Mouse (Mus musculus): ENCODE data around the gene Dirc2. TPM values are rescaled to one million over a fixed set of nuclear protein-coding genes. Genes with fewer than 3 reads are reported as not detected.

Dirc2 gene
- polyA plus RNA-seq, 1 experiment from 2014 or later: 20.9 TPM

DNA sequence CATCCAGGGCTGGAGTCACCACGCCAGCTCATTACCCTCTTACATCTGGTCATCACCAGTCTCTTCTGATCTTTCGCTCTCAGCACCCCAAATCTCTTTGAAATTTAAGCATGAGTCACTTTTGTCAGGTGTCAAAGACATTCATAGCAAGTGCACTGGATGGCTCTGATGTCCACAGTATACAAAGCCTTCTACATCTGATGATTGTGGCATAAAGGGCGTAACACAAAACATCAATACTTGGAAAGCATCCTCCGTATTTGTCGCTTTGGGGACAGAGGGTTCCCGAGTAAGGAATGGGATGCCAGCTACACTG lies 729 bp downstream of the Dirc2 start:
- ATAC-seq (ENCODE audit: insufficient read depth, low FRiP score, low TSS enrichment): no peak
- Histone ChIP-seq H3K4me3 (ENCODE audit: low read depth, low read length) (peak overlapping the region; percentile 84), H3K9ac (ENCODE audit: low read length) (peak overlapping the region; percentile 93), H3K27me3 (ENCODE audit: control insufficient read depth, insufficient read depth, low read length) (no peaks in the 10 kb centered on the region), H3K9me3 (ENCODE audit: control insufficient read depth, low read length) (no peaks in the 10 kb centered on the region), H3K36me3 (ENCODE audit: control insufficient read depth, insufficient read depth, low read length) (no peaks in the 10 kb centered on the region), H3K4me1 (ENCODE audit: control insufficient read depth, insufficient read depth, low read length) (peaks cover 13% of the 10 kb centered on the region), H3K4me2 (ENCODE audit: low read depth) (peak overlapping the region; percentile 88), H3K27ac (ENCODE audit: low read depth, low read length) (peak overlapping the region; percentile 64; the same call in 1 of the 2 replicates)
- WGBS: 27% methylated on average over 6 of the region's 6 CpGs
- no peak for DNase-seq (ENCODE audit: low spot score)

DNA sequence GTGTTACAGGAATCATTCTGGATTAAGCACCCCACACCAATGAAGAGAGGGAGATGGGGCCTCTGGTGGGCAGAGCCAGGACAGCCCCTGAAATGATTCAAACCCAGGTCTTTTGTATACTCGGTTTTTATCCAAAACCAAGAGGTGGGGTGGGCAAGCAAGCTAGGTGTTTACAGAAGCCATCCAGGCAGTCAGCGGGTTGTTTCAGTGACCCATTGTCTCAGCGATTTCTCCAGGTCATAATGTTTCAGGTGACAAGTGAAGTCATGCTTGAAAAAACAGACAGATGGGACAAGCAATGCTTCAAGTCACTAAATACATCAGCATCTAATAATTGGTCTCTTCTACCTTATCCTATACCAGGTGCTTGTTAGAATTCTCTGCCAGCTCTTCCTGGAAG lies 2.8 kb downstream of the Dirc2 start:
- no peaks in the 10 kb centered on the region for H3K27me3 ChIP-seq (ENCODE audit: control insufficient read depth, insufficient read depth, low read length)
- no peaks in the 10 kb centered on the region for H3K9me3 ChIP-seq (ENCODE audit: control insufficient read depth, low read length)
- H3K9ac ChIP-seq (ENCODE audit: low read length): no peak overlapping the region
- no peak overlapping the region for H3K4me3 ChIP-seq (ENCODE audit: low read depth, low read length)
- WGBS: 85% methylated on average over 3 of the region's 3 CpGs
- no peak overlapping the region for H3K27ac ChIP-seq (ENCODE audit: low read depth, low read length)
- ATAC-seq (ENCODE audit: insufficient read depth, low FRiP score, low TSS enrichment) (no peak), DNase-seq (ENCODE audit: low spot score) (no peak)
- peaks cover 13% of the 10 kb centered on the region for H3K4me1 ChIP-seq (ENCODE audit: control insufficient read depth, insufficient read depth, low read length)
- no peaks in the 10 kb centered on the region for H3K36me3 ChIP-seq (ENCODE audit: control insufficient read depth, insufficient read depth, low read length)
- no peak overlapping the region for H3K4me2 ChIP-seq (ENCODE audit: low read depth)

DNA sequence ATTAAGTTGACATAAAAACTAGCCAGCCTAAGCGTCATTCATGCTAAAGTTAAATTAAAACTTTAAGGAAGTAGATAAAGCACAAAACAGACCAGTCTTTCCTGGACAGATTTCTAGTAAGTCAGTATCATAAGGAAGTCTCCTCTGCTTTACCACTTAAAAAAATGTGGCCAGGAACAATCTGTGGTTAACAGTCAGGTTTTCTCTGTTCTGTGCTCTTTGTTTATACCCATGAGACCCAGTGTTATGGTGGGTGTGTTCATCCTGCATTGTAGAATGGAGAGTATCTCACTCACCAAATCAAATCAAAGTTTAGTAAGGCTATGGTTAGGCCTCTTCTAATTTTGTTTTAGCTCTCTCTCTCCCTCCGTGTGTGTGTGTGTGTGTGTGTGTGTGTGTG lies 3.7 kb downstream of the Dirc2 start:
- 0 out of 2 replicates have a peak, but pooled peaks cover 5% of the 10 kb centered on the region for H3K4me1 ChIP-seq (ENCODE audit: control insufficient read depth, insufficient read depth, low read length)
- H3K4me2 ChIP-seq (ENCODE audit: low read depth): no peak overlapping the region
- no peaks in the 10 kb centered on the region for H3K36me3 ChIP-seq (ENCODE audit: control insufficient read depth, insufficient read depth, low read length)
- H3K27ac ChIP-seq (ENCODE audit: low read depth, low read length): no peak overlapping the region
- 88% methylated on average over 2 of the region's 2 CpGs for WGBS
- no peak overlapping the region for H3K9ac ChIP-seq (ENCODE audit: low read length)
- no peaks in the 10 kb centered on the region for H3K9me3 ChIP-seq (ENCODE audit: control insufficient read depth, low read length)
- H3K27me3 ChIP-seq (ENCODE audit: control insufficient read depth, insufficient read depth, low read length): no peaks in the 10 kb centered on the region
- DNase-seq (ENCODE audit: low spot score) (no peak), ATAC-seq (ENCODE audit: insufficient read depth, low FRiP score, low TSS enrichment) (no peak)
- no peak overlapping the region for H3K4me3 ChIP-seq (ENCODE audit: low read depth, low read length)

DNA sequence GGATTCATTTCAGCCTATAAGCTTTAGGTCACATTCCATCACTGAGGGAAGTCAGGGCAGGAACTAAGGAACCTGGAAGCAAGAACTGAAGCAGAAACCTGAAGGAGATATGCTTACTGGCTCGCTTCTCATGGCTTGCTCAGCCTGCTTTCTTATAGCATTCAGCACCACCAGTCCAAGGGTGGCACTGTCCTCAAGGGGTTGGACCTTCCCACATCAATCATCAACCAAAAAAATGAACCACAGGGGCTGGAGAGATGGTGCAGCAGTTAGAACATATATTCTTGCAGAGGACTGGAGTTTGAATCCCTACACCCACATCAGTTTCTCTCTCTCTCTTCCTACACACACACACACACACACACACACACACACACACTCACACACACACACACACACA lies 4.2 kb downstream of the Dirc2 start:
- Histone ChIP-seq H3K27ac (ENCODE audit: low read depth, low read length) (no peak overlapping the region), H3K36me3 (ENCODE audit: control insufficient read depth, insufficient read depth, low read length) (no peaks in the 10 kb centered on the region), H3K4me3 (ENCODE audit: low read depth, low read length) (no peak overlapping the region), H3K4me1 (ENCODE audit: control insufficient read depth, insufficient read depth, low read length) (0 out of 2 replicates have a peak, but pooled peaks cover 5% of the 10 kb centered on the region), H3K4me2 (ENCODE audit: low read depth) (no peak overlapping the region), H3K9ac (ENCODE audit: low read length) (no peak overlapping the region), H3K27me3 (ENCODE audit: control insufficient read depth, insufficient read depth, low read length) (no peaks in the 10 kb centered on the region), H3K9me3 (ENCODE audit: control insufficient read depth, low read length) (no peaks in the 10 kb centered on the region)
- 88% methylated on average over 1 of the region's 1 CpGs for WGBS
- no peak for ATAC-seq (ENCODE audit: insufficient read depth, low FRiP score, low TSS enrichment)
- no peak for DNase-seq (ENCODE audit: low spot score)

DNA sequence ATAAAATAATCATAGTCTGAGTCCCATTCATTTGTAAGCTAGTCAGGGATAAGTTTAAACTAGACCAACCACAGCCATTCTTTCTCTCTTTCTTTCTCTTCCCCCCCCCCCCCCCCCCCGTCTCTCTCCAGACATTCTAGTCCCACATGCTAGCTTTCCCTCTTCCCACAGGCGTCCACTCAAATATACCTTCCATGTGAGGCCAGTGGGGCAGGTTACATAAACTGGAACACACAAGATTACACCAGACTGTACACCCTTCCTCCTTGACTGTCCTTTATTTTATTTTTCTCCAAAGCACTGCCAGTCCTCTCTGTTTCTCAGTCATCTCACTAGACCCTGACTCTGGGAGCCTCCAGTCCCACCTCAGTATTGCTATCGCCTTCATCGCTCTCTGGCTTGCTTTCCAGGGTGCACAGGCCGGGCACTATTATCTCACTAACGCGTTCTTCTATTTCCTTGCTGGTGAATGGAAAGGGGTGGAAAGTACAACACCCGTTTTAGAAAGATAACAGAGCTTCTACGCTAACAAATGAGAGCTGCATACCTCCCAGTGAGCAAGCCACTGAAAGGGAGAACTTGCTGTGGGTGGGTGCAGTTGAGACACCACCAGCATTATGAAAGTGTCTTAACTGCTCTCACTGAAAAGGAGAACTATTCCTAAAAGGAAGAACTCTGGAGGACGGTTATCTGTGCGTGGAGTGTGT lies 5.4 kb downstream of the Dirc2 start:
- no peaks in the 10 kb centered on the region for H3K36me3 ChIP-seq (ENCODE audit: control insufficient read depth, insufficient read depth, low read length)
- H3K4me1 ChIP-seq (ENCODE audit: control insufficient read depth, insufficient read depth, low read length): no peaks in the 10 kb centered on the region
- 84% methylated on average over 10 of the region's 11 CpGs for WGBS
- H3K27ac ChIP-seq (ENCODE audit: low read depth, low read length): no peak overlapping the region
- no peak overlapping the region for H3K9ac ChIP-seq (ENCODE audit: low read length)
- H3K4me2 ChIP-seq (ENCODE audit: low read depth): no peak overlapping the region
- no peaks in the 10 kb centered on the region for H3K9me3 ChIP-seq (ENCODE audit: control insufficient read depth, low read length)
- no peaks in the 10 kb centered on the region for H3K27me3 ChIP-seq (ENCODE audit: control insufficient read depth, insufficient read depth, low read length)
- DNase-seq (ENCODE audit: low spot score): no peak
- no peak for ATAC-seq (ENCODE audit: insufficient read depth, low FRiP score, low TSS enrichment)
- no peak overlapping the region for H3K4me3 ChIP-seq (ENCODE audit: low read depth, low read length)

DNA sequence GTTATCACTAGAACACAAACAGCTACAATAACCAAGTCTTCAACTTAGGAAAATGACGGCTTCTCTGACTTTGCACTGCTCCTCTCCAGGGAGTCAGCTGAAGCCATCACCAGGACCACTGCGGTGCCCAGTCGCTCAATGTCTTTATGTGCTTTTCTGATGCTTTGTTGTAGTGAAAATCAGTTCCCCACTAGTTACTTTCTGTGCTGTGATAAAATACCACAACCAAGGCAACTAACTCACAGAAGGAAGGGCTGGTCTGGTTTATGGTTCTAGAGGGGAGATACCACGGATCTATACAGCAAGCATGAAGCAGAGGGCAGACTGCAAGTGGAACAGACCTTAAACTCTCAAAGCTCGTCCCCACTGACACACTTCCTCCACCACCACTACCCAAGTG lies 9.8 kb downstream of the Dirc2 start:
- no peak overlapping the region for H3K9ac ChIP-seq (ENCODE audit: low read length)
- no peaks in the 10 kb centered on the region for H3K36me3 ChIP-seq (ENCODE audit: control insufficient read depth, insufficient read depth, low read length)
- WGBS: 88% methylated on average over 5 of the region's 5 CpGs
- no peaks in the 10 kb centered on the region for H3K9me3 ChIP-seq (ENCODE audit: control insufficient read depth, low read length)
- no peak overlapping the region for H3K4me2 ChIP-seq (ENCODE audit: low read depth)
- no peaks in the 10 kb centered on the region; the same call in 1 of the 2 replicates for H3K4me1 ChIP-seq (ENCODE audit: control insufficient read depth, insufficient read depth, low read length)
- no peaks in the 10 kb centered on the region for H3K27me3 ChIP-seq (ENCODE audit: control insufficient read depth, insufficient read depth, low read length)
- DNase-seq (ENCODE audit: low spot score) (no peak), ATAC-seq (ENCODE audit: insufficient read depth, low FRiP score, low TSS enrichment) (no peak)
- no peak overlapping the region for H3K27ac ChIP-seq (ENCODE audit: low read depth, low read length)
- no peak overlapping the region for H3K4me3 ChIP-seq (ENCODE audit: low read depth, low read length)

DNA sequence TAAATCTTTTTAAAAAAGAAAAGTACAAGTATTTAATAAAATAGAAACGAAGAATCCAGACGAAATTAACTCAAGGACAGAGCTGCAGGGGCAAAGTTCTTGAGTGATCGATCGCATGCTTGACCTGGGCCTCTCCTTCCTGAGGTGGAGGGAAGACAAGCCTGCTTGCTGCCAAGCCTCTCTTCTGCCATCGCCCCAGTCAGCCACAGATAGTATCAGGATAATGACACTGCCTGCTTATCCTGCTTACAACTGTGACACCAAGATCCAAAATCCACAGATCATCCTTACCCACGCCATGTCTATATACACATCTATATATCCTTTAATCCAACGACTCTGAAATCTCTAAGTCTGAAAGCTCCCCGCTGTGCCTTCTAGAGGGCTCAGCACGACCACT lies 12.5 kb downstream of the Dirc2 start:
- H3K4me1 ChIP-seq (ENCODE audit: control insufficient read depth, insufficient read depth, low read length): no peaks in the 10 kb centered on the region; the same call in 1 of the 2 replicates
- 88% methylated on average over 9 of the region's 9 CpGs for WGBS
- H3K27ac ChIP-seq (ENCODE audit: low read depth, low read length): no peak overlapping the region
- H3K9ac ChIP-seq (ENCODE audit: low read length): no peak overlapping the region
- H3K4me2 ChIP-seq (ENCODE audit: low read depth): no peak overlapping the region
- ATAC-seq (ENCODE audit: insufficient read depth, low FRiP score, low TSS enrichment) (no peak), DNase-seq (ENCODE audit: low spot score) (no peak)
- H3K27me3 ChIP-seq (ENCODE audit: control insufficient read depth, insufficient read depth, low read length): no peaks in the 10 kb centered on the region
- no peaks in the 10 kb centered on the region for H3K9me3 ChIP-seq (ENCODE audit: control insufficient read depth, low read length)
- no peak overlapping the region for H3K4me3 ChIP-seq (ENCODE audit: low read depth, low read length)
- no peaks in the 10 kb centered on the region for H3K36me3 ChIP-seq (ENCODE audit: control insufficient read depth, insufficient read depth, low read length)

DNA sequence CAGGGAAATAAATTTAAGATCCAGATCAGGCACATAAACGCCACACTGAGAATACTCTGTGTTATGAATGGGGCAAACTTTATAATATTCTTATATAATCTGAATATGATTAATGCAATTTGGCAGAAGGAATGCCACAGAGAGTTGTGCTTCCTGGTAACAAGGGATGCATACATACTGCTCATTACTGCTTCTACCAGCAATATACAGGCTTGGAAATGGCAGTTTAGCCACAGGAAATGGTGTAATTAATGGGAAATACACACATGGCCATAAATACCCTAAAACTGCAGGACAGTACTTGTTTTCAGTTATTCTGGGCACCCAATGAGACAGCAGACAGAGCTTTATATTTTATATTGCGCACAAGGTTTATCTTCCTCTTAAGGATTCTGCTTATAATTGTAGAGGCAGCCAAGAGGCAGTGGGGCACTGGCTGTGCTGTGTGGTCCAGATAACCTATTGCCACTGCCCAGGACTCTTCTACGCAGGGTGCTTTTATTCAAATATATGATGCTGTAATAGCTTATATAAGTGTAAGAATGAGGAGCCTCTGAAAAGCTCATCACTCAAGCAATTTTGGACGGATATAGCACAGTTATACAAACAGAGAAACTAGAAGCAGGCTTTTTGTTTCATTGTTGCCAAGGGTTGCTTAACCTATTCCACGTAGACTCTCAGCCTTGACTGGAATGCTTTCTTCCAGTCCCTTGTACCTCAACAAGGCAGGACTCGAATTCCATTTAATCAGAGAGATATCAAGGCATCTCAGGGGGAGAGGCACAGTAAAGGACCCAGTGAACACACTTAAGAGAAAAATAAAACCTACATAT lies 13.4 kb downstream of the Dirc2 start:
- no peaks in the 10 kb centered on the region for H3K27me3 ChIP-seq (ENCODE audit: control insufficient read depth, insufficient read depth, low read length)
- H3K9me3 ChIP-seq (ENCODE audit: control insufficient read depth, low read length): no peaks in the 10 kb centered on the region
- no peak overlapping the region for H3K27ac ChIP-seq (ENCODE audit: low read depth, low read length)
- DNase-seq (ENCODE audit: low spot score): no peak
- no peaks in the 10 kb centered on the region for H3K36me3 ChIP-seq (ENCODE audit: control insufficient read depth, insufficient read depth, low read length)
- H3K4me1 ChIP-seq (ENCODE audit: control insufficient read depth, insufficient read depth, low read length): no peaks in the 10 kb centered on the region; the same call in 1 of the 2 replicates
- H3K4me2 ChIP-seq (ENCODE audit: low read depth): no peak overlapping the region
- 87% methylated on average over 6 of the region's 6 CpGs for WGBS
- ATAC-seq (ENCODE audit: insufficient read depth, low FRiP score, low TSS enrichment): no peak
- no peak overlapping the region for H3K4me3 ChIP-seq (ENCODE audit: low read depth, low read length)
- no peak overlapping the region for H3K9ac ChIP-seq (ENCODE audit: low read length)

DNA sequence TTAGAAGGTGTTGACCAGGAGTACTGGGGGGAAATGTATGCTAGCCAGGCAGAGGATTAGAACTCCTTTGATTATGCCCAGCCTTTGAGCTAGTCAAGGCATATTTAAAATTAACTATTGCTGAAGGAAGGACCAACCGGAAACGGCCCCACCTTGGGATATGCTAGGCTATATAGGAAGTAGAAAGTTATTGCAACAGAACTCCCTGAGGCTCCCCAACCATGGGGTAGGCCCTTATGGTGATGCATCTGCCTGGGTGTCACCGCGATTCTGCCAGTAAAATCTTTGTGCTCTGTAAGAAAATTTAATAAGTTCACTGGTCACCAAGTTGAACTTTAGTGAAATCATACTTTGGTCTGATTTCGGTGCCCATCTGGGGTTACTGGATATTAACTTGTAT lies 15.2 kb downstream of the Dirc2 start:
- Histone ChIP-seq H3K4me2 (ENCODE audit: low read depth) (no peak overlapping the region), H3K27me3 (ENCODE audit: control insufficient read depth, insufficient read depth, low read length) (no peaks in the 10 kb centered on the region), H3K9me3 (ENCODE audit: control insufficient read depth, low read length) (no peaks in the 10 kb centered on the region), H3K9ac (ENCODE audit: low read length) (no peak overlapping the region), H3K4me3 (ENCODE audit: low read depth, low read length) (no peak overlapping the region), H3K27ac (ENCODE audit: low read depth, low read length) (no peak overlapping the region), H3K36me3 (ENCODE audit: control insufficient read depth, insufficient read depth, low read length) (no peaks in the 10 kb centered on the region), H3K4me1 (ENCODE audit: control insufficient read depth, insufficient read depth, low read length) (no peaks in the 10 kb centered on the region; the same call in 1 of the 2 replicates)
- ATAC-seq (ENCODE audit: insufficient read depth, low FRiP score, low TSS enrichment) (no peak), DNase-seq (ENCODE audit: low spot score) (no peak)
- WGBS: 94% methylated on average over 5 of the region's 5 CpGs
